Mouse (Mus musculus): ENCODE measurements around the gene Pptc7. TPM values are rescaled to one million over a fixed set of nuclear protein-coding genes. Genes with fewer than 3 reads are reported as not detected.

Gene Pptc7
- polyA plus RNA-seq (2017; shearing (Covaris generic)) = 13.1 TPM

DNA sequence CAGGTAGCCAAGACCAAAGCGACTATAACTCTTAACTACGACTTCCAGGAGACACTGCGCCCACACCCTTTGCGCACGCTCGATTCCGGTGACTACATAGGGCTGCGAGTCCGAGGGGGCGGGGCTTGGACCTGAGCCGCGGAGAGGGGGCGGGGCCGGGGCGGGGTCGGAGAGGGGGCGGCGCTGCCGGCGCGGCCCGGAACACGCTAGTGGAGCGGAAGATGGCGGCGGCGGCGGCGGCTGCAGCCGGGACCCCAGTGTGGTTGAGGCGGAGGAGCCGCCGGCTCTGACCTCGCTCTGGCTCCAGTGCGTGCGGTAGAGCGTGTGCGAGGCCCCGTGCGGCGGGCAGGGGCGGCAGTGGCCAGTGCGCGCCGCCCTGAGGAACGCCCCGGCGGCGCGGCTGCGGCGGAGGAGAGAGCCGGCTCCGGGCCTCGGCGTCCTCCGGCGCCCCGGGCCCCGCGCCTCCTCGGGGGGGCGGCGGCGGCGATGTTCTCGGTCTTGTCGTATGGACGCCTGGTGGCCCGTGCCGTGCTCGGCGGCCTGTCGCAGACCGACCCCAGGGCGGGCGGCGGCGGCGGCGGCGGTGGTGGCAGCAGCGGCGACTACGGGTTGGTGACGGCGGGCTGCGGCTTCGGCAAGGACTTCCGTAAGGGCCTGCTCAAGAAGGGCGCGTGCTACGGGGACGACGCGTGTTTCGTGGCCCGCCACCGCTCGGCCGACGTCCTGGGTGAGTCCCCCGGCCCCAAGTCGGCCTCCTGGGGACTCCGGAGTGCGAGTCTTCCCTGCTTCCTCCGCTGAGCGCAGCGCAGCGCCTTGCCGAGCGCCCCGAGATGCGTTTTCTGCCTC is at the start of gene Pptc7:
Gene Pptc7 (plus strand): TSS at position 183 of the 846 bp plus-strand sequence.

GRCm38 (mm10) chr5:122263933-122264905 is 19.9 kb upstream of the Pptc7 start, which contains the start of gene Tctn1:
Gene Tctn1, minus strand, starts transcription at chr5:122264460.

GRCm38 (mm10) chr5:122353807-122354491 is 69.8 kb downstream of the Pptc7 start, which contains the start of the genes Rad9b and Vps29:
Gene Rad9b, minus strand, starts transcription at chr5:122354233.
Gene Vps29, plus strand, starts transcription at chr5:122354369.

DNA sequence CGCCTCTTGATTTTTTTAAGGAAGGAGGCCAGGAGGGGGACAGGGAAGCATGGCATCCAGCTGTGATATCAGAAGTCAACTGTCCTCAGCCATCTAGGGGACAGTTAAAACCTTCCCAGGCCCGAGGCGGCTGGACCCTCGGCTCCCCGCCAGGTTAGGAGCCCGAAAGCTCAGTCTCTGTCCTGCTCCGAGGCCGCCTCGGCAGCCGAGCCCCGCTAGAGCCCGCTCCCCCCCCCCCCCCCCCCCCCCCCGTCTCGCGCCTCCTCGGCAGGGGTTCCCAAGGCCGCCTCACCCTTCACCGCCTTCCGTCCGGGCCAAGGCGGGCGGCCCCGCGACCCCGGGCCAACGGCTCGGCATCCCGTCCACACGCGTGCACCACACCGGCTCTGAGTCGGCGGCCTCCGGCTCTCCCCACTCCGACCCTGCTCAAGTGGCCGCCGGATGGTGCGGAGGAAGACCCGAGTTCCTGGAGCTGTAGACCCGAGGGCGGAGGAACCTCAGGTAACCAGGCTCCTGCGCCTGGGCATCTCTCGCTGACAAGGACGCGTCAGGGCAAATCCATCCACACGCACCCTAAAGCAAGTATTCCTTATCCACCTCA is 87.5 kb downstream of the Pptc7 start, which contains the start of gene Gpn3:
Gene Gpn3 (plus strand): TSS at position 286 of the 601 bp plus-strand sequence.

GRCm38 (mm10) chr5:122372192-122372769 is 88.1 kb downstream of the Pptc7 start, which contains the start of gene Fam216a:
Gene Fam216a, minus strand, starts transcription at chr5:122372364.

Other genes starting within 250 kb of the Pptc7 start
- gene Cux2, start 234.3 kb upstream of the Pptc7 start, polyA plus RNA-seq (2017; shearing (Covaris generic)) = 0.17 TPM
- gene Myl2, start 183.4 kb upstream of the Pptc7 start, polyA plus RNA-seq (2017; shearing (Covaris generic)) = not detected
- 0.45 TPM for gene Ccdc63, start 143.5 kb upstream of the Pptc7 start, polyA plus RNA-seq (2017; shearing (Covaris generic))
- 82.9 TPM for gene Ppp1cc, start 126.1 kb upstream of the Pptc7 start, polyA plus RNA-seq (2017; shearing (Covaris generic))
- 120 TPM for gene Hvcn1, start 77.6 kb upstream of the Pptc7 start, polyA plus RNA-seq (2017; shearing (Covaris generic))
- 2.3 TPM for gene Tctn1, start 19.9 kb upstream of the Pptc7 start, polyA plus RNA-seq (2017; shearing (Covaris generic))
- gene Rad9b, start 69.9 kb downstream of the Pptc7 start, polyA plus RNA-seq (2017; shearing (Covaris generic)) = 7.2 TPM
- gene Vps29, start 70.0 kb downstream of the Pptc7 start, polyA plus RNA-seq (2017; shearing (Covaris generic)) = 166 TPM
- 84.7 TPM for gene Gpn3, start 87.5 kb downstream of the Pptc7 start, polyA plus RNA-seq (2017; shearing (Covaris generic))
- 22.2 TPM for gene Fam216a, start 88.0 kb downstream of the Pptc7 start, polyA plus RNA-seq (2017; shearing (Covaris generic))
- gene Arpc3, start 107.5 kb downstream of the Pptc7 start, polyA plus RNA-seq (2017; shearing (Covaris generic)) = 499 TPM
- 42.2 TPM for gene Anapc7, start 137.3 kb downstream of the Pptc7 start, polyA plus RNA-seq (2017; shearing (Covaris generic))
- gene Atp2a2, start 217.9 kb downstream of the Pptc7 start, polyA plus RNA-seq (2017; shearing (Covaris generic)) = 7.8 TPM

Data from inflammation-experienced regulatory T-cells, adult 16 weeks (primary cell).